Mouse (Mus musculus): ENCODE measurements around the gene Tusc2. TPM values are rescaled to one million over a fixed set of nuclear protein-coding genes. Genes with fewer than 3 reads are reported as not detected.

Tusc2 gene
- polyA plus RNA-seq, 1 experiment from 2014 or later: 38.2 TPM

GRCm38 (mm10) chr9:107581584-107581983 is 18.5 kb downstream of the Tusc2 start:
- H3K9me3 ChIP-seq (ENCODE audit: low read depth, low read length): no peaks in the 10 kb centered on the region
- ATAC-seq (ENCODE audit: insufficient read depth): no peak

GRCm38 (mm10) chr9:107582509-107583062 is 19.5 kb downstream of the Tusc2 start:
- no peak for DNase-seq
- 87% methylated on average over 7 of the region's 7 CpGs for WGBS
- Histone ChIP-seq H3K27ac (ENCODE audit: low read depth) (no peak overlapping the region), H3K9me3 (ENCODE audit: low read depth, low read length) (no peaks in the 10 kb centered on the region), H3K9ac (no peak overlapping the region; the same call in 1 of the 2 replicates), H3K4me3 (ENCODE audit: low read depth, low read length) (no peak overlapping the region), H3K4me2 (0 out of 2 replicates have a peak overlapping the region, but pooled peaks have one; percentile 73), H3K36me3 (ENCODE audit: insufficient read depth) (peaks cover 18% of the 10 kb centered on the region; the same call in 1 of the 2 replicates), H3K4me1 (ENCODE audit: insufficient read depth) (no peaks in the 10 kb centered on the region), H3K27me3 (ENCODE audit: insufficient read depth, low read length) (no peaks in the 10 kb centered on the region)
- no peak for ATAC-seq (ENCODE audit: insufficient read depth)
- TF ChIP-seq CTCF (IDR thresholded peaks at IDR 0.05; ENCODE audit: low read depth): no peak

More at GRCm38 (mm10) chr9:107581584-107581983, 18.5 kb downstream of the Tusc2 start:
- no peak for TF ChIP-seq CTCF (IDR thresholded peaks at IDR 0.05; ENCODE audit: low read depth)
- Histone ChIP-seq H3K4me1 (ENCODE audit: insufficient read depth) (peaks cover 4% of the 10 kb centered on the region), H3K36me3 (ENCODE audit: insufficient read depth) (peaks cover 18% of the 10 kb centered on the region; the same call in 1 of the 2 replicates), H3K27me3 (ENCODE audit: insufficient read depth, low read length) (no peaks in the 10 kb centered on the region), H3K4me3 (ENCODE audit: low read depth, low read length) (peak overlapping the region; percentile 51), H3K4me2 (peak overlapping the region; percentile 73), H3K27ac (ENCODE audit: low read depth) (peak overlapping the region; percentile 93), H3K9ac (peak overlapping the region; percentile 66)
- WGBS: 60% methylated on average over 4 of the region's 4 CpGs
- no peak for DNase-seq

- Histone ChIP-seq H3K4me3 (ENCODE audit: low read depth, low read length) (no peak overlapping the region), H3K4me2 (no peak overlapping the region), H3K27me3 (ENCODE audit: insufficient read depth, low read length) (no peaks in the 10 kb centered on the region), H3K9ac (no peak overlapping the region), H3K27ac (ENCODE audit: low read depth) (no peak overlapping the region), H3K9me3 (ENCODE audit: low read depth, low read length) (no peaks in the 10 kb centered on the region), H3K4me1 (ENCODE audit: insufficient read depth) (peaks cover 2% of the 10 kb centered on the region; the same call in 1 of the 2 replicates), H3K36me3 (ENCODE audit: insufficient read depth) (peaks cover 18% of the 10 kb centered on the region; the same call in 1 of the 2 replicates)
- WGBS: 91% methylated on average over 14 of the region's 14 CpGs
- ATAC-seq (ENCODE audit: insufficient read depth): no peak
- no peak for TF ChIP-seq CTCF (IDR thresholded peaks at IDR 0.05; ENCODE audit: low read depth)
- DNase-seq: no peak
Observed at GRCm38 (mm10) chr9:107583174-107583573, 20.1 kb downstream of the Tusc2 start.

- no peak for TF ChIP-seq CTCF (IDR thresholded peaks at IDR 0.05; ENCODE audit: low read depth)
- no peak for DNase-seq
- Histone ChIP-seq H3K36me3 (ENCODE audit: insufficient read depth) (peaks cover 38% of the 10 kb centered on the region), H3K27ac (ENCODE audit: low read depth) (no peak overlapping the region), H3K9me3 (ENCODE audit: low read depth, low read length) (no peaks in the 10 kb centered on the region), H3K4me3 (ENCODE audit: low read depth, low read length) (no peak overlapping the region; the same call in 1 of the 2 replicates), H3K27me3 (ENCODE audit: insufficient read depth, low read length) (no peaks in the 10 kb centered on the region), H3K9ac (no peak overlapping the region), H3K4me1 (ENCODE audit: insufficient read depth) (peaks cover 8% of the 10 kb centered on the region; the same call in 1 of the 2 replicates), H3K4me2 (peak overlapping the region; percentile 13; the same call in 1 of the 2 replicates)
- 84% methylated on average over 5 of the region's 5 CpGs for WGBS
- ATAC-seq (ENCODE audit: insufficient read depth): no peak
Observed at GRCm38 (mm10) chr9:107586504-107586903, 23.4 kb downstream of the Tusc2 start.

GRCm38 (mm10) chr9:107586974-107587832 is 24.1 kb downstream of the Tusc2 start, which contains the start of gene Ifrd2:
TSS of gene Ifrd2 (plus strand) at chr9:107587642.
- peak; percentile 99 for DNase-seq
- Histone ChIP-seq H3K9ac (peak within 1 kb of the TSS; percentile 68), H3K4me2 (peak within 1 kb of the TSS; percentile 96), H3K9me3 (ENCODE audit: low read depth, low read length) (no peaks in the 10 kb centered on the region), H3K4me3 (ENCODE audit: low read depth, low read length) (peak within 1 kb of the TSS; percentile 78), H3K36me3 (ENCODE audit: insufficient read depth) (peaks cover 45% of the 10 kb centered on the region), H3K4me1 (ENCODE audit: insufficient read depth) (peaks cover 8% of the 10 kb centered on the region; the same call in 1 of the 2 replicates), H3K27ac (ENCODE audit: low read depth) (peak within 1 kb of the TSS; percentile 50; the same call in 1 of the 2 replicates), H3K27me3 (ENCODE audit: insufficient read depth, low read length) (no peaks in the 10 kb centered on the region)
- TF ChIP-seq CTCF (IDR thresholded peaks at IDR 0.05; ENCODE audit: low read depth): no peak
- 13% methylated on average over 46 of the region's 46 CpGs for WGBS
- peak; percentile 97 for ATAC-seq (ENCODE audit: insufficient read depth)

- peak; percentile 73 for DNase-seq
- TF ChIP-seq CTCF (IDR thresholded peaks at IDR 0.05; ENCODE audit: low read depth): no peak
- ATAC-seq (ENCODE audit: insufficient read depth): no peak
- Histone ChIP-seq H3K4me1 (ENCODE audit: insufficient read depth) (peaks cover 8% of the 10 kb centered on the region; the same call in 1 of the 2 replicates), H3K9ac (peak overlapping the region; percentile 68), H3K9me3 (ENCODE audit: low read depth, low read length) (no peaks in the 10 kb centered on the region), H3K27me3 (ENCODE audit: insufficient read depth, low read length) (no peaks in the 10 kb centered on the region), H3K4me3 (ENCODE audit: low read depth, low read length) (peak overlapping the region; percentile 78), H3K4me2 (peak overlapping the region; percentile 96), H3K36me3 (ENCODE audit: insufficient read depth) (peaks cover 49% of the 10 kb centered on the region), H3K27ac (ENCODE audit: low read depth) (peak overlapping the region; percentile 50; the same call in 1 of the 2 replicates)
- 1% methylated on average over 33 of the region's 33 CpGs for WGBS
Observed at GRCm38 (mm10) chr9:107587833-107588639, 25.0 kb downstream of the Tusc2 start.

Data from lung, embryonic 14.5 days (tissue).